Mouse (Mus musculus): ENCODE data around the gene Crtc3. TPM values are rescaled to one million over a fixed set of nuclear protein-coding genes. Genes with fewer than 3 reads are reported as not detected.
A peak's percentile ranks its signal among the peaks of the same experiment; 100 is the strongest.

Crtc3 gene
- polyA plus RNA-seq, 1 experiment from 2014 or later = 21.6 TPM

DNA sequence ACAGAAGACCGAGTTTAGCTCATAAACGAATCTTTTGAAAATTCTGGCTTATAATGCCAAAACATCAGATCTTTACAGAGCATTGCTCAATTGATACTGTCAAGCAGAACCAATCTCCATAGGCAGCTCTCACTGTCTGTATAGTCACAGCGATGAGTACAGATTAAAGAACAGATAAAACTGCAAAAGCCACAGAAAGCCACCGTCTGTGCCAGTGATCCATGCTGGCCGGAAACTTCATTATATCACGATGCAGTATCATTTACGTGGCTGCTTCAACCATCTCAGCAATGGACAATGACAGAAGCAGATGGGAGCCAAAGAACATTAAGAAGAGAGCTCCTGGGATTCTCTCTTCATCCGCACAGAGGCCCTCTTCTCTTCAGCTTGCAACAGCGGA is 53.9 kb downstream of the Crtc3 start:
- Histone ChIP-seq H3K4me2 (ENCODE audit: low read depth, low read length) (no peak overlapping the region), H3K27ac (replicated peaks; ENCODE audit: low read depth, low read length) (no peak overlapping the region), H3K36me3 (ENCODE audit: control insufficient read depth, insufficient read depth, low read length) (no peaks in the 10 kb centered on the region), H3K9ac (ENCODE audit: low read depth, low read length) (no peak overlapping the region), H3K27me3 (replicated peaks; ENCODE audit: control insufficient read depth, insufficient read depth, low read length) (no peaks in the 10 kb centered on the region), H3K9me3 (ENCODE audit: control insufficient read depth, low read length) (no peaks in the 10 kb centered on the region), H3K4me1 (ENCODE audit: control insufficient read depth, insufficient read depth, low read length) (peaks cover 27% of the 10 kb centered on the region), H3K4me3 (ENCODE audit: low read depth, low read length) (no peak overlapping the region)
- ATAC-seq (ENCODE audit: low read depth) (no peak), DNase-seq (ENCODE audit: low spot score) (no peak)
- 72% methylated on average over 9 of the region's 9 CpGs for WGBS

DNA sequence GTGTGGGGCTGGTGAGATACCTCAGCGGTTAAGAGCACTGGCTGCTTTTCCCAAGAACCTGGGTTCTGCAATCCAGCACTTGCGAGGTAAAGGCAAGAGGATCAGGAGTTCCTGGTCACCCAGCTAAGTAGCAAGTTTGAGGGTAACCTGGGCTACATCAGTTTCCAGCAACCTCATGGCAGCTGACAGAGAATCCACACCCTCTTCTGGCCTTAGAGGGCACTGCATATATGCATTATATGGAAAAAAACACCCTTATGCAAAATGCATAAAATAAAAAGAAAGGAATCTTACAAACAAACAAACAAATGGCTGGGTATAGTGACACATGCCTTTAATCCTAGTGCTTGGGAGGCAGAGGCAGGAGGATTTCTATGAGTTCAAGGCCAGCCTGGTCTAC is 55.0 kb downstream of the Crtc3 start:
- no peak overlapping the region for H3K9ac ChIP-seq (ENCODE audit: low read depth, low read length)
- no peak overlapping the region for H3K4me3 ChIP-seq (ENCODE audit: low read depth, low read length)
- H3K9me3 ChIP-seq (ENCODE audit: control insufficient read depth, low read length) = no peaks in the 10 kb centered on the region
- DNase-seq (ENCODE audit: low spot score) = no peak
- WGBS = 93% methylated on average over 2 of the region's 2 CpGs
- H3K36me3 ChIP-seq (ENCODE audit: control insufficient read depth, insufficient read depth, low read length) = no peaks in the 10 kb centered on the region
- no peak overlapping the region for H3K4me2 ChIP-seq (ENCODE audit: low read depth, low read length)
- no peak for ATAC-seq (ENCODE audit: low read depth)
- no peaks in the 10 kb centered on the region for H3K27me3 ChIP-seq (replicated peaks; ENCODE audit: control insufficient read depth, insufficient read depth, low read length)
- no peak overlapping the region for H3K27ac ChIP-seq (replicated peaks; ENCODE audit: low read depth, low read length)
- peaks cover 28% of the 10 kb centered on the region for H3K4me1 ChIP-seq (ENCODE audit: control insufficient read depth, insufficient read depth, low read length)

DNA sequence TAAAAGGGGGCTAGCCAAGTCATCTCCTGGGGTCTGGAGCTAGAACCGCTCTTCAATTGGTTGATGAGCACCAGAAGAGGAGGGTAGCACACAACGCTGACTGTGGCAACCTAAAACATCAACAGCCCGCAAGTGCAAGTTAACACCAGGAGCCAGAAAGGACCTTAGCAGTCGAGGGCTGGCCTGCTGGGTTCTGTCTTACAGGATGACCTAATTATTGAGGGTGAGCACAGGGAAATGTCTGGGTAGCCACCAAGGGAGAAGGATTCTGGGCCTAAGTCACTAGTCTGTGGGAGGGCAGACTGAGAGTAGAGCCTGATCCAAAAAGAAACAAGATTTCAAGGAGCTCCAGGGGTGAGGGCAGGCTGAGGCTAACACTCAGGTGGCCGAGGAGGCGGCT is 56.7 kb downstream of the Crtc3 start:
- Histone ChIP-seq H3K36me3 (ENCODE audit: control insufficient read depth, insufficient read depth, low read length) (peaks cover 9% of the 10 kb centered on the region; the same call in 1 of the 2 replicates), H3K4me3 (ENCODE audit: low read depth, low read length) (no peak overlapping the region), H3K9me3 (ENCODE audit: control insufficient read depth, low read length) (no peaks in the 10 kb centered on the region), H3K27me3 (replicated peaks; ENCODE audit: control insufficient read depth, insufficient read depth, low read length) (no peaks in the 10 kb centered on the region), H3K4me2 (ENCODE audit: low read depth, low read length) (no peak overlapping the region), H3K27ac (replicated peaks; ENCODE audit: low read depth, low read length) (no peak overlapping the region), H3K4me1 (ENCODE audit: control insufficient read depth, insufficient read depth, low read length) (peaks cover 29% of the 10 kb centered on the region), H3K9ac (ENCODE audit: low read depth, low read length) (no peak overlapping the region)
- WGBS = 64% methylated on average over 6 of the region's 6 CpGs
- ATAC-seq (ENCODE audit: low read depth) = no peak
- no peak for DNase-seq (ENCODE audit: low spot score)

DNA sequence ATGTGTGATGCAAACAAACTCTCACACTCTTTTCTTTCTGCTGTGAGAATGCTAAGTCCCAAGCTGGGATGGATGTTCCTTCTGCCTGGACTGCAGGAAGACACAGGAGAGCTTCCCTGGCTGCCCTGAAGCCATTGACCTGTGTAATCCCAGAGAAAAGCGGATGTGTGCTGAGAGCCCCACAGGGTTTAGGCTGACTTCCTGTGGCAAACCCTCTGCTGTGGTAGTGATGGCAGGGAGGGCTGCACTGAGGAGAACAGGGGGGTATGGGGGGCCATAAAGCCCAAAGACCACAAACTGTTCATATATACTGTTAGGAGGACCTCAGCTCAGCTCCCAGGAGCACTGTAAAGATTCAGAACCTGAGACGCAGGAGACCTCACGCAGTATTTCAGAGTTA is 57.3 kb downstream of the Crtc3 start:
- DNase-seq (ENCODE audit: low spot score) = no peak
- ATAC-seq (ENCODE audit: low read depth) = no peak
- Histone ChIP-seq H3K4me3 (ENCODE audit: low read depth, low read length) (no peak overlapping the region), H3K27me3 (replicated peaks; ENCODE audit: control insufficient read depth, insufficient read depth, low read length) (no peaks in the 10 kb centered on the region), H3K36me3 (ENCODE audit: control insufficient read depth, insufficient read depth, low read length) (peaks cover 9% of the 10 kb centered on the region; the same call in 1 of the 2 replicates), H3K27ac (replicated peaks; ENCODE audit: low read depth, low read length) (no peak overlapping the region), H3K4me2 (ENCODE audit: low read depth, low read length) (no peak overlapping the region), H3K9me3 (ENCODE audit: control insufficient read depth, low read length) (no peaks in the 10 kb centered on the region), H3K4me1 (ENCODE audit: control insufficient read depth, insufficient read depth, low read length) (peaks cover 23% of the 10 kb centered on the region), H3K9ac (ENCODE audit: low read depth, low read length) (no peak overlapping the region; the same call in 1 of the 2 replicates)
- 66% methylated on average over 3 of the region's 3 CpGs for WGBS

DNA sequence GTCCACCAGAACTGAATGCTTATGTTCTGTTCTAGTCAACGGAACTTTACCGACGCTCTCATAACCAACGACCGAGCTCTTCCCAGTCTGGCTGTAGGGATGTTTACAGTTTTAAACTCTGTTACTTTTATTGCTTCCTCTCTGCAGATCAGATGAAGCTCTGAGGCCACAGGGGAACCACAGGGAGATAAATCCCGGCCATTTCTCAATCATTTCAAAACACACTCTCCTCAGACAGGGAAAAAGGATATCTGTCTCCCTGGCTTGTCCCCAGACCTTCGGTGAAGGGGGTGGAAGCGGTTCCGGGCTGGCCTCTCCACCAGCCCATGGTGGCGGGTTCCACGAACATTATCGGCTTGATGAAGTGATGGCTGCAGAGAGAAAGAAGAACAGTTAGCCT is 59.3 kb downstream of the Crtc3 start:
- 55% methylated on average over 12 of the region's 12 CpGs for WGBS
- Histone ChIP-seq H3K9me3 (ENCODE audit: control insufficient read depth, low read length) (no peaks in the 10 kb centered on the region), H3K36me3 (ENCODE audit: control insufficient read depth, insufficient read depth, low read length) (peaks cover 15% of the 10 kb centered on the region; the same call in 1 of the 2 replicates), H3K9ac (ENCODE audit: low read depth, low read length) (no peak overlapping the region), H3K4me3 (ENCODE audit: low read depth, low read length) (no peak overlapping the region), H3K27ac (replicated peaks; ENCODE audit: low read depth, low read length) (peak overlapping the region; percentile 50), H3K4me1 (ENCODE audit: control insufficient read depth, insufficient read depth, low read length) (peaks cover 17% of the 10 kb centered on the region), H3K27me3 (replicated peaks; ENCODE audit: control insufficient read depth, insufficient read depth, low read length) (no peaks in the 10 kb centered on the region), H3K4me2 (ENCODE audit: low read depth, low read length) (no peak overlapping the region)
- ATAC-seq (ENCODE audit: low read depth) (no peak), DNase-seq (ENCODE audit: low spot score) (no peak)

DNA sequence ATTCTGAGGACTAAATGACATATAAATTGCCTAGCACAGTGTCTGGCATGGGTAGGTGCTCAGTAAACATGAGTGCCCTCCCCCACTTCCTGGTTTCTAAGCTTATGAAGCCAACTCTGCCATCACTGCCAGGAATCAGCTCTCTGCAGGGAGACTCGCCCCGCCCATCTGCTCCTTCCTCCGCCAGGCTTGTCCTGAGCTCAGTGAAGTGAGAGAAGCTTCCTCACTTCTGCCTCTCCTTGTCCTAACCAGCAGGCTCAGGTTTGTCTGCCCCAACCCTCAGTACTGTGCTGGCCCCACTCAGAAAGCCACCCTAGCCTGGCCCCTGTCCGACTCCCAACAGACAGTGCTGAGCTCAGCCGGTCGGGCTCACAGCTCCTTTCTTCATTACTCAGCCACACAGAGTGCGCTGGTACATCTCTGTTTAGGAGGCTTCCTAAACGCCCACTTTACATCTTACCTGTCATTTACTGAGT is 59.9 kb downstream of the Crtc3 start:
- ATAC-seq (ENCODE audit: low read depth) = peak; percentile 67; the same call in 1 of the 2 replicates
- WGBS = 47% methylated on average over 8 of the region's 8 CpGs
- H3K27ac ChIP-seq (replicated peaks; ENCODE audit: low read depth, low read length) = peak overlapping the region; percentile 50

DNA sequence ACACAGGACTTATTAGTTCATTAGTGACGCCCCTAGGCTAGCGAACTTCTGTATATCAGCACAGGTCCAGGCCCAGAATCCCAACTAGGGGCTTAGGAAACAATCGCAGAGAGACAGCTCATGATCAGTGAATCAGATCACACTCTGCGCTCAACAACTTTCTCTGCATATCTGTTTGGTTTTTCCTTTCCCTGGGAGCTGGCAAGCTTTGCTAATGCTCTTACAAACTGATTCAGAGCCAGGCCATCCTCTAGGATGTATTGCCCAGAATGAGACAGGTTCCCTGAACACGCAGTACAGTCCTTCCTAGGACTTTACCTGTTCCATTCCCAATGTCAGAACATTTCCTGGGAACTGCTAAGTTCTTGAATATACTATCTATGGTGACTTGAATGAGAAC is 61.7 kb downstream of the Crtc3 start:
- no peak for ATAC-seq (ENCODE audit: low read depth)
- Histone ChIP-seq H3K36me3 (ENCODE audit: control insufficient read depth, insufficient read depth, low read length) (peaks cover 15% of the 10 kb centered on the region; the same call in 1 of the 2 replicates), H3K9ac (ENCODE audit: low read depth, low read length) (no peak overlapping the region), H3K9me3 (ENCODE audit: control insufficient read depth, low read length) (no peaks in the 10 kb centered on the region), H3K4me3 (ENCODE audit: low read depth, low read length) (no peak overlapping the region), H3K27me3 (replicated peaks; ENCODE audit: control insufficient read depth, insufficient read depth, low read length) (no peaks in the 10 kb centered on the region), H3K4me2 (ENCODE audit: low read depth, low read length) (no peak overlapping the region), H3K27ac (replicated peaks; ENCODE audit: low read depth, low read length) (no peak overlapping the region), H3K4me1 (ENCODE audit: control insufficient read depth, insufficient read depth, low read length) (peaks cover 16% of the 10 kb centered on the region)
- no peak for DNase-seq (ENCODE audit: low spot score)
- 85% methylated on average over 5 of the region's 5 CpGs for WGBS

More for the DNA sequence above, 59.9 kb downstream of the Crtc3 start:
- no peaks in the 10 kb centered on the region for H3K9me3 ChIP-seq (ENCODE audit: control insufficient read depth, low read length)
- H3K4me1 ChIP-seq (ENCODE audit: control insufficient read depth, insufficient read depth, low read length) = peaks cover 17% of the 10 kb centered on the region
- peak; percentile 85 for DNase-seq (ENCODE audit: low spot score)
- no peak overlapping the region for H3K4me2 ChIP-seq (ENCODE audit: low read depth, low read length)
- peaks cover 15% of the 10 kb centered on the region; the same call in 1 of the 2 replicates for H3K36me3 ChIP-seq (ENCODE audit: control insufficient read depth, insufficient read depth, low read length)
- no peak overlapping the region for H3K4me3 ChIP-seq (ENCODE audit: low read depth, low read length)
- H3K9ac ChIP-seq (ENCODE audit: low read depth, low read length) = no peak overlapping the region
- no peaks in the 10 kb centered on the region for H3K27me3 ChIP-seq (replicated peaks; ENCODE audit: control insufficient read depth, insufficient read depth, low read length)

DNA sequence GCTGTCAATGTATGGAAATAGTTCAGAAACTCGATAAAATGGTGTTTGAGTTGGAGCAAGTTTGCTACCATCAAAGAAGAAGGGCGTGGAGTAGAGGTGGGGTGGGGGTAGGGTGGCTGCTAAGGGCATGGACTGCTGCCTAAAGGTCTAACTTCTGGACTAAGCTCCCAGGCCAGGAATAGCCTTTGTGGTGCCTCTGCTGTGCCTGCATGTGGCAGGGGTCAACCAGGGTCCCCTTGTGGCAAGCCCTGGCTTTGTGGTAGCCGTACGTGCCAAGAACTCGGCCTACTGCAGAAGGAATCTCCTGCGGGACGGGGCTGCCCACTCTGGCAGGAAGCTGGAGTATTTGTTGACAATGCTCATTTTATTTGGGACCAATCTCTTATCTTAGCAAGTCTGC is 62.8 kb downstream of the Crtc3 start:
- Histone ChIP-seq H3K4me1 (ENCODE audit: control insufficient read depth, insufficient read depth, low read length) (peaks cover 7% of the 10 kb centered on the region; the same call in 1 of the 2 replicates), H3K9me3 (ENCODE audit: control insufficient read depth, low read length) (no peaks in the 10 kb centered on the region), H3K36me3 (ENCODE audit: control insufficient read depth, insufficient read depth, low read length) (peaks cover 16% of the 10 kb centered on the region; the same call in 1 of the 2 replicates), H3K9ac (ENCODE audit: low read depth, low read length) (no peak overlapping the region), H3K27me3 (replicated peaks; ENCODE audit: control insufficient read depth, insufficient read depth, low read length) (no peaks in the 10 kb centered on the region), H3K27ac (replicated peaks; ENCODE audit: low read depth, low read length) (no peak overlapping the region), H3K4me3 (ENCODE audit: low read depth, low read length) (no peak overlapping the region), H3K4me2 (ENCODE audit: low read depth, low read length) (no peak overlapping the region)
- no peak for ATAC-seq (ENCODE audit: low read depth)
- DNase-seq (ENCODE audit: low spot score) = no peak
- WGBS = 83% methylated on average over 7 of the region's 7 CpGs

DNA sequence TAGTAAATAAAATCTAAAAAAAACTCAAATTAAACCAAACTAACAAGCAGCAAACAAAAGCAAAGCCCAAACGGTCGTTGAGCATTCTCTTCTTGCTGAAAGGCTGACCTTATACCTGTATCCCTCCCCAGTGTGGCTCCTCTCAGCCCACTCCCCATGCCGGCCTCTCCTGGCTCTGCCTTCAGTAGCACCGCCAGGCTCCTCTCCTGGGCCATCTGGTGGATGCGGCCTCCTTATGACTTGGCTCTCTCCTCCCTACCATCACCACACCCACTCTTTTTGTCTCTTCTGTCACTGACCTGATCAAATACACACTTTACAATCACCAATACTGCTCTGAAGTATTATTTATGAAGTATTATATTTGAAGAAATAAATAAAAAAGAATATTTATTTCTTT is 65.4 kb downstream of the Crtc3 start:
- Histone ChIP-seq H3K27me3 (replicated peaks; ENCODE audit: control insufficient read depth, insufficient read depth, low read length) (no peaks in the 10 kb centered on the region), H3K4me1 (ENCODE audit: control insufficient read depth, insufficient read depth, low read length) (peaks cover under 1% of the 10 kb centered on the region; the same call in 1 of the 2 replicates), H3K9ac (ENCODE audit: low read depth, low read length) (no peak overlapping the region), H3K4me3 (ENCODE audit: low read depth, low read length) (no peak overlapping the region), H3K4me2 (ENCODE audit: low read depth, low read length) (no peak overlapping the region), H3K27ac (replicated peaks; ENCODE audit: low read depth, low read length) (no peak overlapping the region), H3K9me3 (ENCODE audit: control insufficient read depth, low read length) (no peaks in the 10 kb centered on the region), H3K36me3 (ENCODE audit: control insufficient read depth, insufficient read depth, low read length) (peaks cover 19% of the 10 kb centered on the region; the same call in 1 of the 2 replicates)
- WGBS = 92% methylated on average over 5 of the region's 5 CpGs
- DNase-seq (ENCODE audit: low spot score) = no peak
- no peak for ATAC-seq (ENCODE audit: low read depth)

Data from embryonic facial prominence, embryonic 14.5 days (tissue).